Mouse (Mus musculus): ENCODE measurements around the gene Cyp2w1.
"Not testable (repeated sequence)": the region's sequence is repeated elsewhere in the genome, so short reads cannot be mapped to it uniquely, and the experiment has no call there.

Cyp2w1 gene

DNA sequence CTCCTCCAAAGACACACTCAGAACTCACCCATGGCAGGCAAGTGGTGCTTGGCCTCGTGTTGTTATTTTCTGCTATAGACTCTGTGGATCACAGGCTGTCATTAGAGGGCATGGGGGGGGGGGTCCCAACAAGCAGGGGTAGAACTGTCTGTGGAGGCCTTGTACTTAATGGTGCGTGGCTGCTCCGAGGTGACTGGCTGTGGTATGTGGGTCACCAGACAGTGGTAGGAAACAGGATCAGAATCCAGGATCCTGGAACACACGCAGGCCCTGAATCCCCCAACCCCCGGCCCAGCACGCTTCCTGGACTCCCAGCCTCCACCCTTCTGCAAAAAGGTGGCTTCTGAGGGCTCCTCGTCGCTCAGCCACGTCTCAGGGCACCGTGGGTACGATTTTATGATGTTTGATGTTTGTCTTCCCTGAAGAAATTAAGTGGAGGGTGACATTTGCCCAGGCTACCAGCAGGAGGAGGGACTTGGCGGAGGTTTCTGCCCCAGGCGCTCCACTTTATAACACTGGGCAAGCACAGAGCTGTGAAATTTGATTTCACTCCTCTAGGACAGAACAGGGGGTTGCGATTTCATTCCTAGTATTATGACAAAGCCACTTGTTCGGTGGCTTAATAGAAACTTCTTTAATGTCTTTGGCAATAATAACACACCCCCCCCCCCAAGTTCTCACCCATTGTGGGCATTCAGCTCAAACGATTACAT lies 19.0 kb upstream of the Cyp2w1 start:
- DNase-seq = no peak

DNA sequence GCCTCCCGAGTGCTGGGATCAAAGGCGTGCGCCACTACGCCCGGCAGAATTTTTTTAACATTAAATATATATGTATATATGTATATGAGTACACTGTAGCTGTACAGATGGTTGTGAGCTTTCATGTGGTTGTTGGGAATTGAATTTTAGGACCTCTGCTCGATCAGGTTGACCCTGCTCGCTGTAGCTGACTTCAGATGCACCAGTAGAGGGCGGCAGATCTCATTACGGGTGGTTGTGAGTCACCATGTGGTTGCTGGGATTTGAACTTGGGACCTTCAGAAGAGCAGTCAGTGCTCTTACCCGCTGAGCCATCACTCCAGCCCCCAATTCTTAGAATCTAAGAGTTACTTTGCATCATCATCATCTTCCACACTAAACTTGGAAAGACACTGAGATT lies 18.0 kb upstream of the Cyp2w1 start:
- not testable (repeated sequence) for DNase-seq

- no peak for DNase-seq
Observed at GRCm38 (mm10) chr5:139335634-139336033, 16.8 kb upstream of the Cyp2w1 start.

DNA sequence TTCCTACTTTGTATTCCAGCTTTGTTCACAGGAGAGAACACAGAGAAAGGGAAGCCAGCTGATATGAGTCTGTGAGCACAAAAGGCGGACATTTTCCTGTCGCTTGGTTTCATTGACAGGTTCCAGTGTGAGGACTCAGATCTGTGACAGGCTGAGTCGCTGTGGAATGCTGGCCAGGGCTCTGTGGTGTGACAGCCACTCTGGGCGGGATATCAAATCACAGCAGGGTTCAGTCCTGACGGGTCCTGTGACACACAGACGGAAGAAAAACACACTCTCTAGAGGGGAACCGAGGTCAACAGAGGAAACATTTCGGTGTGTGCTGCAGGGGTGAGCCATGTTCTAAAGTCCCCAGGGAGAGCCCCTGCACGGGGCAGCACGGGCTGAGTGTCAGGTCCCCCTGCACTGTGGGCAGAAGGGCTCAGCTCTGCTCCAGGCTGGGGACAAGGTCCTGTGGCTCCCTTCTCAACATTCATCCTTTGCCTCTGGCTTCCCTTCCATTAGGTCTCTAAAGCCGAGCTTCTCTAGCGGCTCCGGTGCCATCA lies 14.5 kb upstream of the Cyp2w1 start:
- DNase-seq = no peak

GRCm38 (mm10) chr5:139338403-139338802 lies 14.0 kb upstream of the Cyp2w1 start:
- peak in 1 of 2 experiments; percentile 51 for DNase-seq

DNA sequence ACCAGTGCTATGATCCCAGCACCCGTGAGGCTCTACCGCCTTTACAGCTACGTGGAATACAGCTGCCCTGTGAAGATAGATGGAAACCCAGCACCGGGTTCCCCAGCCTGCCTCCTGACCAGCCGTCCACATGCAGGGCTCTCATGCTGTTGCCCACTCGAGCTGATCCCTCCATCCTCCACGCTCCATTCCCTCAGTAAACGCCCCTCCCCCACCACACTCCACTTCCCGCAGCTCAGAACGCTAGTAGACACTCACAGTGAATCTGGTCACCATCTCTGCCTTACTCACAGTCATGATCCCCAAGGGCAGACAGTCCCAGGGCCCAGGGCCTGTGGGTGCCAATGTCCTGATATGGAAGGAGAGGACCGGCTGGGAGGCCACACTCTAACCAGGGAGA lies 13.5 kb upstream of the Cyp2w1 start:
- DNase-seq = no peak

GRCm38 (mm10) chr5:139344021-139344686 lies 8.3 kb upstream of the Cyp2w1 start:
- peak; percentile 74 to 80 for DNase-seq

GRCm38 (mm10) chr5:139344687-139345363 lies 7.6 kb upstream of the Cyp2w1 start:
- DNase-seq = peak; percentile 95 to 97

- DNase-seq = no peak
Observed at GRCm38 (mm10) chr5:139345364-139345714, 7.1 kb upstream of the Cyp2w1 start.

DNA sequence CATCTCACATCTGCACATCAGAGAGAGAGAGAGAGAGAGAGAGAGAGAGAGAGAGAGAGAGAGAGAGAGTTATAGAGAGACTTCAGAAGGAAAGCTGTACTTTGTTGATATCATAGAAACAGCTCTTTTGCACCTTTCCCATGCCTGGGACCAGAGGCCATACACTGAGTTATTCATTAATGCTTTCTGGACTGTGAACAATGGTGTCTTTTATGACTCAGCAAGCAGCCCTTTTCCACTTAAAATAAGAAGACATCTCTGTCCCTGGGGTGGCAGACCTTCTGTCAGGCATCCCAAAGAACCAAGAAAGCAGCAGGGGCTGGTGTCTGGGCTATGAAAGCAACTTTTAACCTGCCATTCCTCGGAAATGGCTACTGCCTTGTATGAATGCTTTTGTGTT lies 5.2 kb upstream of the Cyp2w1 start:
- no peak for DNase-seq

DNA sequence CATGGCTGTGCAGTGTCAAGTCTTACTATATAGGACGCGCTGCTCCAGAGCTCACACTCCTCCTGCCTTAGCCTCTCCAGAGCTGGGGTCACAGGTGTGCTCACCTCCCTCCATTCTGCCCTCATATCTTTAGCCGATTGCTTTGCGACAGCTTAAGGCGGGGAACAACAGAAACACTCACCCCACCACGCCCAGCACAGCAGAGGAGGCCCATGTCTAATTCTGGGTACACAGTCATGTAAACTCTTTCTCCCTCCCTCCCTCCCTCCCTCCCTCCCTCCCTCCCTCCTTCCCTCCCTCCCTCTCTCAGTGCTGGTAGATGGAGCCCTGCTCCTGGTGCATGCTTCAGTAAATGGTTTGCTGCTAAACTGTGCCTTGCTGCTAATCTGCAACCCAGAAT lies 2.7 kb upstream of the Cyp2w1 start:
- DNase-seq = no peak

DNA sequence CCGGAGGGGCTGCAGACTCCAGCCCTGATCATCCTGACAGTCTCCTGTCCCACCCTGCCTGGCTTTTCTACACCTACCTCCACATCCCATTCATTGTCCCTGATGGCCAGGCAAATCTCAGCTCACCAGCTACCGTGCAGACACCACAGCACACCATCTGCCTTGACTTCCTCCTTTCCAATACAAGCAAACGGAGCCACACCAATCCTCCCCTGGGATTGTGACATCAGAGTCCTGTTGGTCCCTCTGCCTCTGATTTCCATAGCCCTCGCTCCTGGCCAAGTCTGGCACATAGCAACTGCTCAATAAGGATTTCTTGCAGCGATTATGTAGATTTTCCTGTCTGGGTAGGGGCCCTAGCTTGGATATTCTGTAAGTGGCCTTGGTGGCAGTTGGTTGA lies 1.3 kb upstream of the Cyp2w1 start, which contains the start of gene Cox19:
TSS of gene Cox19 (minus strand) at position 285 of the 400 bp plus-strand sequence.
- DNase-seq = no peak

- DNase-seq = no peak
Observed at GRCm38 (mm10) chr5:139351628-139352027, 789 bp upstream of the Cyp2w1 start.

DNA sequence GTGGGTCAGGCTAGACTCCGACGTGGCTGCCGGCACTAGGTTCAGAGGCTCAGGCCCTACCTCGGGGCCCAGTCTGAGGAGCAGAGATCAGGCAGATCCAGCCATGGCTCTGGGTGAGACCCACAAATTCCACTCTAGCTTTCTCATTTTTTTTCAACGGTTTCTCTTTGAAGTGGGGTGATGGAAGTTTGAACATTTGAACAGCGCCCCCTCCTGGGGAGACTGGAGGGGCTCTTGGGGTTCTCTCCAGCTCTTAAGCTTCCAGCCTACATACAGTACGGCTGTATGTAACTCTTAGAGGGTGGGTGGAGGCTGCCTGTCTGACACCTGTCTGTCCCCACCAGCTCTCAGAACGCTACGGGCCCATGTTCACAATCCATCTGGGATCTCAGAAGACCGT lies 1.1 kb downstream of the Cyp2w1 start:
- DNase-seq = no peak

- DNase-seq = no peak
Observed at GRCm38 (mm10) chr5:139353946-139354345, 1.5 kb downstream of the Cyp2w1 start.

DNA sequence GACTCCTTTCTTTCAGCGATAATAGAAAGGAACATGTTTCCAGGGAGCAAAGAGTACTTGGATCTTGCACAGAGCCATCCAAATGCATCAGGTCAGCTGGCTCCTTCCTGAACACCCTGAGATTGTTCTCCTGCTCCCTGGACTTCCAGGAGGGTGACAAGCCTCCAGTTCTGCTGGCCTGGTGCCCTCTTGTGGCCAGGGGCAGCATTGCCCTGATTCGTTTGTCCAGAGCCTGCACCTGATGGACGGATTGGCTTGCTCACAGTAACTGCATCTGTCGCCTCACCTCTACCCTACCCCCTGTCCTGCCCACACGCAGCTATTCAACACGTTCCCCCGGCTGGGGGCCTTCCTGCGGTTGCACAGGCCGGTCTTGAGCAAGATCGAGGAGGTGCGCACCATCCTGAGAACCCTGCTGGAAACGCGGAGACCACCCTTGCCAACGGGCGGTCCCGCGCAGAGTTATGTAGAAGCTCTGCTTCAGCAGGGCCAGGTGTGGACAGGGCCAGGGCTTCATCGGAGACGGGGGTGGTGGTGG lies 2.9 kb downstream of the Cyp2w1 start:
- peak; percentile 78 to 82 for DNase-seq

DNA sequence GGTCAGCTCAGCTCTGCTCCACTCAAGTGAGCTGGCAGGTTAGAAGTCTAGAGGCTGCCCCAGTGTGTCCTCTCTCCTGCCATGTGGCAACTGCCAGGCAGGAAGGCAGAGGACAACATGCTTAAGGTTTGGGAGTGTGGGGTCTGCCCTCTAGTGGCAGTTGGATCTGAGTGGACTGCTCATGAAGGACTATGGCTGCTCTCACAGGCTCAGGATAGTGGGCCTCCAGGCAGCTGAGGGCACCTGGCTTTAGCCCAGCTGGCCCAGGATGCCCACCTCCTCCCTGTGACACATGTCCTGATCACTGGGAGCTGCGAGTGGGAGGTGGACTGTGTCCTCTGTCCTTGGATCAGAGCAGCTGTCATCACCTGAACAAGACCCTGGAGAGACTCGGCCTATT lies 6.2 kb downstream of the Cyp2w1 start:
- no peak for DNase-seq

DNA sequence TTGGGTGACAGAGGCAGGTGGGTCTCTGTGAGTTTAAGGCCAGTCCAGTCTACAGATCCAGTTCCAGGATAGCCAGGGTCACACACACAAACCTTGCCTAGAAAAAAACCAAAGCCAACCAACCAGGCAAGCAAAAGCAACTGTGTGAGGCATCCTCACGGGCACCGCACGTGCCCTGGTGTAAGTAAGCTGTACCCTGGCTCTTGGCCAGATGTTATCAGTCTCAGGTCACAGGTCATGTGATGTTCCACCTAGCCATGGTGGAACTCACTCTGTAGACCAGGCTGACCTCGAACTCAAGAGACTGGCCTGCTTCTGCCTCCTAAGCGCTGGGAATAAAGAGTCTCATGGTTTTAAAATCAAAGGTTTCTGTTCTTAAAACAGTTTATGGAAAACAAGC lies 6.8 kb downstream of the Cyp2w1 start:
- DNase-seq = no peak

GRCm38 (mm10) chr5:139363858-139364257 lies 11.4 kb downstream of the Cyp2w1 start:
- DNase-seq = peak; percentile 55 to 74

DNA sequence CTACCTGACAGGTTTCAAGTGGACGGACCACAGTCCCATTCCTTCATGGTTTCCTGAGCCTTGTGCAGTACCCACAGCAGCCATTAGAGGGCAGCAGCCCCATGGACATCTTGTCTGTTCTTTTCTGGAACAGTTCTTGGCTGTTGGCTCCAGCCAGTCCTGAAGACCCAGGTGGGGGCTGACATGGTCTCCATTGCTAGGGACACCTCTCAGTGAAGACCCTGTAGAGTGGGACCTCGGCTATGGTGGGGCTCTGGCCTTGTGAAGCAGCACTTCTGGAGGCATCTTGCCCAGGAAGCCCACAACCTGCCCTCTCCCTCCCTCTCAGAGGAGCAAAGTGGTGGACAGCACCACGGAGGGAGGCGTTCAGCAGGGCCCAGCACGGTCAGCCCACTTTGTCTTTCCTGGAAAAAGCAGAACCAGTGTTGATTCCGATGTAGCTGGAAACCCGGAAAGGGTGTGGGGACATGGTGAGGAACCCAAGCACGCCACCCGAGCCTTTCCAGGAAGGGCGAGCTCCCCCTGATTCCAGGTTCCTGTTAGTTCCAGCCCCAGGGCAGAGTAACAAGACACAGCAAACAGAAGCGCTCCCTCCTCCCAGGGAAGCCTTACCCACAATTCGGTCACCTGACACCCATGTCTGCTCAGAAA lies 12.0 kb downstream of the Cyp2w1 start:
- peak; percentile 92 for DNase-seq

DNA sequence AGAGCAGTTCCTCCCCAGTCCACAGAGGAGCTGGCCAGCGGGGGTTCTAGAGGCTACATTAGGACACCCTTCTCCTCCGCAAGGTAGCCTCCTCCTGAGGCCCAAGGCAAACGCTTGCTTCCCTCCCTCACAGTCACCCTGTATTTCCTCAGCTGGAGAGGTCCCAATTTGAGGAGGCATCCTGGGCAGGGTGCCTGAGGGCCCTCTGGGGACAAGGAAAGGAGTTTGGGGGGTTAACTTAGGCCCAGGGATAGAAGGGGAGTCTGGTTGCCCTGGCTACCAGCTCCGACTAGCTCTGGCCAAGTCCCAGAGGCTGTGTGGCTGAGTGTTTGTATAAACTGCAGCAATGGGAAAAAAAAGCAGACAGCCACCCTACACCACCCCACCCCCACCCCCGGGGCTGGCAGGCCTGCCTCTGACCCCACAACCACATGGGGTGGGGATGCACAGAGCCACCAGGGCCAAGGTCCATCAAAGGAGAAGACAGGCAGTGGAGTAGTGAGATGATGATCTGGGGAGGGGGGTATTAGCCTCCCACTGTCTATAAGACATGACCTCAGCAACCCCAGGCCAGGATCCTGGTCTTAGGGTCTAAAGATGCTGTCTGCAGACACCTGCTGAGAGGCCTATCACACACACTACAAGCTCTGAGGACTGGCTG lies 12.6 kb downstream of the Cyp2w1 start:
- peak; percentile 66 to 75 for DNase-seq

DNA sequence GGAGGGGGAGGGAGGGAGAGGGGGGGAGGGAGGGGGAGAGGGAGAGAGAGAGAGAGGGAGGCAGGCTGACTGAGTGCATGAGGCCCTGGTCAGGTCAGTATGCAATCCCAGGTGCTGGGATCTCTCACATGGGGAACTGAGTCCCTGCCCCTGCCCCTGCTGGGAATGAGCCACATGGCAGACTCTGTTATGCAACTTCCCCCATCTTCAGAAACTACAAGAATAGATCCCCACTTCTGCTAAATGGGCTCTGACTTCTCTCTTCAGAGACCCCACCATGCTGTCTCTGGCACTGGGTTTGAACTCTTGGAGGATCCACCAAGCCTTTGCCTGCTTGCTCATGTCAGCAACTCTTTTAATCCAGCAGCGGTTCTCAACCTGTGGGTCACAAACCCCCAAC lies 13.4 kb downstream of the Cyp2w1 start:
- peak in 1 of 2 experiments; percentile 66 for DNase-seq

Measured in lung, adult 18-20 months (tissue).